Mouse (Mus musculus): ENCODE results near the gene Odf3l1. TPM values are rescaled to one million over a fixed set of nuclear protein-coding genes. Genes with fewer than 3 reads are reported as not detected.

Gene Odf3l1
- polyA plus RNA-seq, 1 experiment from 2014 or later: 1.1 TPM

- no peak for TF ChIP-seq CTCF (IDR thresholded peaks at IDR 0.05; ENCODE audit: low read depth)
- Histone ChIP-seq H3K27me3 (ENCODE audit: insufficient read depth, low read length) (no peaks in the 10 kb centered on the region), H3K4me1 (ENCODE audit: insufficient read depth) (no peaks in the 10 kb centered on the region)
Observed at GRCm38 (mm10) chr9:56900060-56900459, 35.6 kb upstream of the Odf3l1 start.

GRCm38 (mm10) chr9:56899409-56899808, 34.9 kb upstream of the Odf3l1 start:
- DNase-seq (no peak), ATAC-seq (ENCODE audit: insufficient read depth) (no peak)

More at GRCm38 (mm10) chr9:56900060-56900459, 35.6 kb upstream of the Odf3l1 start:
- H3K9me3 ChIP-seq (ENCODE audit: low read depth, low read length): no peaks in the 10 kb centered on the region
- no peak overlapping the region for H3K4me3 ChIP-seq (ENCODE audit: low read depth, low read length)
- ATAC-seq (ENCODE audit: insufficient read depth) (no peak), DNase-seq (no peak)
- H3K36me3 ChIP-seq (ENCODE audit: insufficient read depth): no peaks in the 10 kb centered on the region
- no peak overlapping the region for H3K4me2 ChIP-seq
- no peak overlapping the region for H3K9ac ChIP-seq
- H3K27ac ChIP-seq (ENCODE audit: low read depth): no peak overlapping the region

GRCm38 (mm10) chr9:56896779-56897178, 32.3 kb upstream of the Odf3l1 start:
- WGBS: 87% methylated on average over 12 of the region's 12 CpGs
- DNase-seq: no peak
- no peaks in the 10 kb centered on the region for H3K27me3 ChIP-seq (ENCODE audit: insufficient read depth, low read length)
- H3K9me3 ChIP-seq (ENCODE audit: low read depth, low read length): no peaks in the 10 kb centered on the region
- no peaks in the 10 kb centered on the region for H3K36me3 ChIP-seq (ENCODE audit: insufficient read depth)
- H3K27ac ChIP-seq (ENCODE audit: low read depth): no peak overlapping the region
- no peak for ATAC-seq (ENCODE audit: insufficient read depth)
- H3K4me3 ChIP-seq (ENCODE audit: low read depth, low read length): no peak overlapping the region
- H3K4me2 ChIP-seq: no peak overlapping the region
- TF ChIP-seq CTCF (IDR thresholded peaks at IDR 0.05; ENCODE audit: low read depth): no peak
- H3K9ac ChIP-seq: no peak overlapping the region
- no peaks in the 10 kb centered on the region; the same call in 1 of the 2 replicates for H3K4me1 ChIP-seq (ENCODE audit: insufficient read depth)

More at GRCm38 (mm10) chr9:56899409-56899808, 34.9 kb upstream of the Odf3l1 start:
- Histone ChIP-seq H3K36me3 (ENCODE audit: insufficient read depth) (no peaks in the 10 kb centered on the region), H3K27ac (ENCODE audit: low read depth) (no peak overlapping the region), H3K9me3 (ENCODE audit: low read depth, low read length) (no peaks in the 10 kb centered on the region), H3K4me2 (no peak overlapping the region), H3K4me3 (ENCODE audit: low read depth, low read length) (no peak overlapping the region), H3K9ac (no peak overlapping the region), H3K4me1 (ENCODE audit: insufficient read depth) (no peaks in the 10 kb centered on the region), H3K27me3 (ENCODE audit: insufficient read depth, low read length) (no peaks in the 10 kb centered on the region)
- WGBS: 70% methylated on average over 11 of the region's 11 CpGs
- TF ChIP-seq CTCF (IDR thresholded peaks at IDR 0.05; ENCODE audit: low read depth): no peak

GRCm38 (mm10) chr9:56894006-56894405, 29.5 kb upstream of the Odf3l1 start:
- no peak overlapping the region for H3K4me2 ChIP-seq
- 0 out of 2 replicates have a peak, but pooled peaks cover under 1% of the 10 kb centered on the region for H3K36me3 ChIP-seq (ENCODE audit: insufficient read depth)
- no peak for ATAC-seq (ENCODE audit: insufficient read depth)
- no peak overlapping the region for H3K27ac ChIP-seq (ENCODE audit: low read depth)
- H3K4me1 ChIP-seq (ENCODE audit: insufficient read depth): no peaks in the 10 kb centered on the region; the same call in 1 of the 2 replicates
- no peaks in the 10 kb centered on the region for H3K27me3 ChIP-seq (ENCODE audit: insufficient read depth, low read length)
- WGBS: 7% methylated on average over 3 of the region's 3 CpGs
- 0 out of 2 replicates have a peak overlapping the region, but pooled peaks have one; percentile 16 for H3K9ac ChIP-seq
- DNase-seq: peak; percentile 60
- peak; percentile 68 for TF ChIP-seq CTCF (IDR thresholded peaks at IDR 0.05; ENCODE audit: low read depth)
- no peak overlapping the region for H3K4me3 ChIP-seq (ENCODE audit: low read depth, low read length)
- H3K9me3 ChIP-seq (ENCODE audit: low read depth, low read length): no peaks in the 10 kb centered on the region

GRCm38 (mm10) chr9:56893313-56893712, 28.8 kb upstream of the Odf3l1 start:
- H3K27ac ChIP-seq (ENCODE audit: low read depth): no peak overlapping the region
- 70% methylated on average over 8 of the region's 8 CpGs for WGBS
- H3K27me3 ChIP-seq (ENCODE audit: insufficient read depth, low read length): no peaks in the 10 kb centered on the region
- no peak for TF ChIP-seq CTCF (IDR thresholded peaks at IDR 0.05; ENCODE audit: low read depth)
- H3K4me3 ChIP-seq (ENCODE audit: low read depth, low read length): no peak overlapping the region
- no peaks in the 10 kb centered on the region for H3K9me3 ChIP-seq (ENCODE audit: low read depth, low read length)
- no peak overlapping the region for H3K4me2 ChIP-seq
- no peaks in the 10 kb centered on the region; the same call in 1 of the 2 replicates for H3K4me1 ChIP-seq (ENCODE audit: insufficient read depth)
- DNase-seq (no peak), ATAC-seq (ENCODE audit: insufficient read depth) (no peak)
- 0 out of 2 replicates have a peak overlapping the region, but pooled peaks have one; percentile 16 for H3K9ac ChIP-seq
- peaks cover 7% of the 10 kb centered on the region; the same call in 1 of the 2 replicates for H3K36me3 ChIP-seq (ENCODE audit: insufficient read depth)

DNA sequence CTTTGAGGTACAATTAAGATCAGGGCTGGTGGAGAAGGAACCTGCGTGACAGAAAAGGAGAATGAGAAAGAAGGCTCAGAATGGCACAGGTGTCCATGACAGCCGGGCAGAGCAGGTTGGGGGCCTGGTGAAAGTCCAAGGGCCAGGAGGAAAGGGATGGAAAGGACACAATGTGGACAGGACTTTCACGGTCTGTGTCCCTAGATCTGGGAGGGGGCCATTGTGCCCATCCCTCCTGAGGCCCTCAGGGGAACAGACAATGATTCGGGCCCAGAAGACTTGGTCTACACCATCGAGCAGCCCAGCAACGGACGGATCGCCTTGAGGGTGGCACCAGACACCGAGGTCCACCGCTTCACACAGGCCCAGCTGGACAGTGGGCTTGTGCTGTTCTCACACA, 27.6 kb upstream of the Odf3l1 start:
- Histone ChIP-seq H3K9me3 (ENCODE audit: low read depth, low read length) (no peaks in the 10 kb centered on the region), H3K4me2 (no peak overlapping the region), H3K4me3 (ENCODE audit: low read depth, low read length) (no peak overlapping the region), H3K4me1 (ENCODE audit: insufficient read depth) (no peaks in the 10 kb centered on the region; the same call in 1 of the 2 replicates), H3K27ac (ENCODE audit: low read depth) (no peak overlapping the region), H3K27me3 (ENCODE audit: insufficient read depth, low read length) (no peaks in the 10 kb centered on the region), H3K36me3 (ENCODE audit: insufficient read depth) (peaks cover 16% of the 10 kb centered on the region; the same call in 1 of the 2 replicates), H3K9ac (no peak overlapping the region)
- WGBS: 87% methylated on average over 10 of the region's 10 CpGs
- no peak for ATAC-seq (ENCODE audit: insufficient read depth)
- TF ChIP-seq CTCF (IDR thresholded peaks at IDR 0.05; ENCODE audit: low read depth): no peak
- no peak for DNase-seq

DNA sequence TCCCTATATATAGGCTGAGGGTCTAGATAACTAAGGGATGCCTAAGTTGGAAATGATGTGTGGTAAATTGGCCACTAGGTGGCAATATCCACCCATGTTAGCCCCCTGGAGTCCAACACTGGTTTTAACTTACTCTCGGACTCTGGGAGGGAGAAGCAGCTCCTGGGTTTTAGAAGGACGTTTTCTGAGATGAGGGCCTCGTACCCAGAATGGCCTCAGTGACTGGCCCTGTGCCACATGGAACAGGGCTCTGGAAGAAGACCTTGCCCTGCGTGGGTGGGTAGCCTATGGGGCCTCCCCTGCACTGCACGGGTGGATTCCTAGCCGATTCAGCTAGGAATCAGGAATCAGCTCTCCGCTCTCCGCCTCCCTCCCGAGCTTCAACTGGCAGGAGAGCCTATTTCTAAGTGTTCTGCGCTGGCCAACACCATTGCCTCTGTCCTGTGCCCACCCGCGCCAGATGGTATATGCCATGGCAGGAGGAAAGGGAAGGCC, 27.1 kb upstream of the Odf3l1 start:
- H3K27me3 ChIP-seq (ENCODE audit: insufficient read depth, low read length): no peaks in the 10 kb centered on the region
- H3K27ac ChIP-seq (ENCODE audit: low read depth): no peak overlapping the region
- WGBS: 28% methylated on average over 12 of the region's 12 CpGs
- H3K4me2 ChIP-seq: peak overlapping the region; percentile 33
- H3K9ac ChIP-seq: peak overlapping the region; percentile 5; the same call in 1 of the 2 replicates
- peak; percentile 94 for TF ChIP-seq CTCF (IDR thresholded peaks at IDR 0.05; ENCODE audit: low read depth)
- DNase-seq: peak; percentile 95
- H3K4me1 ChIP-seq (ENCODE audit: insufficient read depth): no peaks in the 10 kb centered on the region; the same call in 1 of the 2 replicates
- peaks cover 20% of the 10 kb centered on the region; the same call in 1 of the 2 replicates for H3K36me3 ChIP-seq (ENCODE audit: insufficient read depth)
- H3K9me3 ChIP-seq (ENCODE audit: low read depth, low read length): no peaks in the 10 kb centered on the region
- H3K4me3 ChIP-seq (ENCODE audit: low read depth, low read length): no peak overlapping the region
- peak; percentile 70 for ATAC-seq (ENCODE audit: insufficient read depth)

All from lung, embryonic 14.5 days (tissue).